Mouse (Mus musculus) Muller cell, postnatal 12 days (primary cell): ENCODE measurements around the gene Itprip.

Experiments
- DNase-seq: peaks from one replicate; pipeline ENCODE4 v3.0.0-alpha.2; 2015; ENCODE audit errors: inconsistent ontology term

The Itprip gene

GRCm38 (mm10) chr19:47885191-47885743, 33.8 kb downstream of the Itprip start:
- no peak for DNase-seq

DNA sequence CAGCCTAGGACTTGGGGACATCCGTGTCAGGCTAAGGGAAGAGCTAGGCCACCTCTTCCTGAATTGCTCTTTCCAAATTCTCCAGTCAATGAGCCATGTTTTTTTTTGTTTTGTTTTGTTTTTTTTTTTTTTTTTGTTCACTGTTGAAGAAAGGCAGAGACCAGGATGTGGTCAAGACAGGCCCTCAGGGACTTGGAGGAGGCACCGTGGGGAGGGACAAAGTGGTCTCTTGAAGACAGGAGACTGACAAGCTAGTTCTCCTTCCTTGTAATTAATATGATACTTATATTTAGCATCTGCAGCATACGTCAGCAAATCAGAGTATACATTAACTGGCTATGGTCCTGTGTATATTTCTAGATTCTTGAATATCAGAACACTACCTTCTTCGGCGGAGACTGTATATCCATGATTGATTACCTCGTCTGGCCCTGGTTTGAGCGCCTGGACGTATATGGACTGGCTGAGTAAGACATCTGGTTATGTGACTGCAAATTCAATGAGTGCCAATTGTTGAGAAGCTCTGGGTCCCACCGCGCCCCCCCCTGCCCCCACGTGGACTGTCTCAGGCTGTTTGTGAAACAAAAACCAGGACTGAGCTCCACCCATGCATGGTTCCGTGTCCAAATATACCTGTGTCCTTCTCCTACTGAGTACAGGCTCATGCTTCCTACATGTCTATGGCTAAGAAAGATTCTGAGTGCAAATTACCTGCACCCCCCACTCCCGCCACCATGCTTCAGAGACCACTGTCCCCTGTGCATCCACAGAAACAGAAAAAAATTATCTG, 34.6 kb downstream of the Itprip start:
- DNase-seq, result no peak

DNA sequence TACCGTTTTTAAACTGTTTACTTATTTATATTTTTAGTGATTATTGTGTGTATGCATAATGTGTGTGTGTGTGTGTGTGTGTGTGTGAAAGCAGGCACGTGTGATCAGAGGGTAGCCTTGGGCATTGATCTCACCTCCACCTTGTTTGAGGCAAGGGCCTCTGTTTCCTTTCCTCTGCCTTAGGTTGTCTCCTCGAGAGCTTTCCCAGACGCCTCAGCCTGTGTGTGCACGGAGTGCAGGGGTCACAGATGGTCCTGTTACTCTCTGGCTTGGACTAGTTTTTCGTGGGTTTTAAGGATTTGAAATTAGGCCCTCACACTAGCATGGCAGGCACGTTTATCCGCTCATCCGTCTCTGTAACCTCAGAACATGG, 36.2 kb downstream of the Itprip start:
- DNase-seq, result no peak

DNA sequence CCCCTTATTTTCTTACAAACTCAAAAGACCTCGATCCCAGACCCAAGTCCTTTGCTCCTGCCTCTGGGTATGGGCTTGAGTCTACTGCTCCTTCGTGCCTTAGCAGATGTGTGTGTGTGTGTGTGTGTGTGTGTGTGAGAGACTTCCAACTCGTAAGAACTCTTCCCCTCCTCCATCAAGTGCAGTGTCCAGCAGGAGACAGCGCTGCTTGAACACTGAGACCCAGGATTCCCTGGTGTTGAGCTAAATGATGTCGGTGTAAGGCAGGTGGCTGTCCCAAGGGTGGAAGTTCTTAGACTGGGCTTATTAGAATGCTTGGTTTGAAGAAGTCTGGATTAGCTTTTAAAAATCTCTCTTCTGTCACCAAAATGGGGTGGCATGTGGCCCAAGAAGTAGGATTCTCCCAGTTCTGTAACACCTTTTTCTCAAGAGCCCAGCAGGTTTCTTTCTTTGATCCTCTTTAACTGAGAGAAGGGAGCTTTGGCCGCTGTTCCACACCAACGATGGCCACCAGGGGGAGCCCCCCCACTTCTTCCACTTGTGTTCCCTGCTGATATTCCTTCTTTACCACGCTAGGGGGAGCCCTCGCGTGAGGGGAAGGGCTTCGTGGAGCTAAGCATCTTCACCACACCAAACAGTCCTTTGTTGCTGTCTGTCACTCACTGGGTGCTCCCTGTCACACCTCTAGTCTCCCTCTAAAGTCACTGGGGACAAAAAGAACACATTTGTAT, 36.8 kb downstream of the Itprip start:
- peak; percentile 89 for DNase-seq

DNA sequence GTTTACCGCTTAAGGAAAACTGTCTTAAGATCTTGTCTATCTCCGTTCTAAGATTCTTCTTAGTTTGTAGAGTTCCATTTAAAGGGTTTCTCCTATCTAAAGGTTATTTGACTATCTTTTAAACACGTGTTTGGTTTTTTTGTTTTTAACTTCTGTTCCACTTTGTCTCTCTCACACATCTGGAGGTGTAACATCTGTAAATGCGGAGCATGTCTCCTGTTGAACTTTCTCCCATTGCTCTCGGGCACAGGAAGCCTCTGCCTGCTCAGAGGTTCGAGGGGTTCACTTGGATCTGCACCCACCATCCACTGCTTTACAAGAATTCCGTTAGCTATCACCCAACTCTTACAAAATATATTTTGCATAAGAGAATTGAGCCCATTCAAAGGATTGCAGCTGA, 37.6 kb downstream of the Itprip start:
- DNase-seq, result no peak

GRCm38 (mm10) chr19:47876252-47876651, 42.8 kb downstream of the Itprip start:
- DNase-seq, result no peak

- DNase-seq, result no peak
These were observed 47.6 kb downstream of the Itprip start for GRCm38 (mm10) chr19:47871515-47871914.

DNA sequence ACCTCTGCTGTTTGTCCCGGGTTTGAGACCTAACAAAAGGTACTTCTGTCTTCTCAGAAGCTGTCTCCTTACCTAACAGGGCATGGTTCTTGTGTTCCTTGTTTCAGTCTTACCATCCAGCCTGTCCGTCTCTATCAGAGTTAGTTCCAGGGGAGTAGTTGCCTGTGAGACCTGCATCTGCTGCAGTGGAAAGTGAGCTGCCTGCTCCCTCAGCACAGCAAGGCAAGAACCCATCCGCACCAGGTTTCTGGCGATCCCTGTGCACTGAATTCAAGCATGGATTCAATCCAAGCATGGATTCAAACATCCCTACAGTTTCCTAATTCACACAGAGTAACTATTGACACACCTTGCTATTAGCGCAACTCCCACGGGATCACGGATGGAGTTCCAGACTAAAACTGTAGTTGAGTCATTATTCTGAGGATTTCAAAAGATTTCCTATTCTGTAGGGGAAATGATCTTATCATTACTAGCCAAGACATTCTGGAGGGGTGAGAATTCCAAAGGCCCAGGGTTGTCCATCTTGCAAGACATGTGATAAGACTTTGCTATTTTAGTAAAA, 48.9 kb downstream of the Itprip start:
- no peak for DNase-seq

DNA sequence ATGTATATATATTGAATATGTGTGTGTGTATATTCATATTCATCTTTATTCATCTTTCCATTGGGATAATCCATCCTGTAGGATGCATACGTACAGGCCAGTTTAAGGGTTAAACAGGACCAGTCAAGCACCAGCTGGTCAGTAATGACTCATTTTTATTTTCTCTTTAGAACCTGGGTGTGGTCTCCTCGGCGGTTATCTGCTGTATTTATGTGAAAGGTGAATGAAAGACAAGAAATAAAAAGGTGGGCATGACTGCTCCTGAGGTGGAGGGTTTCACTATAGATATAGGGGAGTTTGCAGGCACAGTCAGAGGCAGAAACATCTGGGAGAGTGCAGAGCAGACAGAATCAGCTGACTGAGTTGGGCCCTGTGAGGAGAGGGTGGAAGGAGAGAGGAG, 49.6 kb downstream of the Itprip start:
- DNase-seq, result no peak

DNA sequence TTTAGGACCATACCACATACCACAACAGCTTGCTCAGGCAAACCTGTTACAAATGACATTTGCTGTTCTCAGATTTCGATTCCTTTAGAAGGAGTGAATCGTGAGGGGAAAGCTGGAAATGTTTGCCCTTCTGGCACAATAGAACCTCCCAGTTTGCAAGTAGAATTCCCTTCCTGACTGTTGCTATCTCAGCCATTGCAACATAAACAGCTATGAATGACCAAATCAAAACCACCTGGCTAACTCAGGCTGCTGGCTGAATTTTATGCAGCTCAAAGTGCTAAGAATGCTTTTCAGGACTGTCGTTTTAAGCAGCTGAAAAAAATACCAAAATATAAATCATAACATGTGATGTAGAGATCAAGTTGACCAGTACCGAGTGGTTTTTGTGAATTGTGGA, 50.1 kb downstream of the Itprip start:
- no peak for DNase-seq

- DNase-seq, result no peak
These were observed 51.4 kb downstream of the Itprip start for GRCm38 (mm10) chr19:47867628-47868175.

DNA sequence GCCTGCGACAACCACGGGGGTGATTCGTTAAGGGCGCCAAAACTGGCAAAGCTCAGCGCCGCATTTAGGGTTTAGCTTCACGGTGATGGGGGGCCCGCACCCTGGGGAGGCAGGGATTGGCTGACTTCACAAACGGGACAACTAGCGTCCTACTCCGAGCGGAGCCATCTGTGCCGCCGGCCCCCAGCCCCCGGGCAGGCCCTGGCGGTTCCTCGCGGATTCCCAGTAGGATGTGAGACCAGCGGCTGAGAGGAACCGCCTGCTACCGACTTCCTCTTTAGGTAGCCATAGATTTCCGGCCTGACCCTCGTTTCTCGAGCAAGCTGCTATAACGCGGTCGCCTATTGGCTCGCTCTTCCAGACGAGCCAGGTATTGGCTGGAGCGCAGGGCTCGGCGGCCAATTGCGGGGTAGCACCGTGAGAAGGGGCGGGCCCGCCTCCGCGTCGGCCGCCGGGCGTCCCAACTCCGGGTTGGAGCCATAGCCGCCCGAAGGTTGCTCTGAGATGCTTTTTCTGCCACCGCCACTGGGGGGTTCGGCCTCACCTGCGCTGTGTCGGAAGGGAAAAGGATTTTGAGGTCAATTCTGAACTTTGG, 53.6 kb downstream of the Itprip start, which contains the start of gene Gsto2:
Gene Gsto2 (plus strand): TSS at position 182 of the 595 bp plus-strand sequence.
- peak; percentile 95 for DNase-seq

DNA sequence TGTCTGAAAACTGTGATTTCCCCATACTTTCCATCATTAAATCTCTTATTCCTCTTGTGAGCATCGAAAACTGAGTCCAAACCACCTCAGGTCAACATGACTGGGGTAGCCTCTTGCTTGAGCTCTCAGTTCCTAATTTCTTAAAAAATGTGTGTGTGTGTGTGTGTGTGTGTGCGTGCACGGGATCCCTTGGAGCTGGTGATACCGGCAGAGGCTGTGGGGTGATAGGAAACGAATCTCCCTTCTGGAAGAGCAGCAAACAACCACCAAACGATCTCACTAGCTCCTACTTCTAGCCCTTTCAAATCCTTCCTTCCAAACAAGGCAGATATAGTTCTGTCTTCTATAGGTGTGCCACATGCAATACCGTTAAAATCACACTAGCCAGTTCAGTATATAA, 54.4 kb downstream of the Itprip start:
- no peak for DNase-seq

- DNase-seq, result no peak
These were observed 55.0 kb downstream of the Itprip start for GRCm38 (mm10) chr19:47864051-47864450.

GRCm38 (mm10) chr19:47862581-47862980, 56.5 kb downstream of the Itprip start:
- DNase-seq, result no peak

GRCm38 (mm10) chr19:47859180-47859579, 59.9 kb downstream of the Itprip start:
- no peak for DNase-seq

GRCm38 (mm10) chr19:47857957-47858942, 60.8 kb downstream of the Itprip start:
- peak; percentile 77 for DNase-seq

DNA sequence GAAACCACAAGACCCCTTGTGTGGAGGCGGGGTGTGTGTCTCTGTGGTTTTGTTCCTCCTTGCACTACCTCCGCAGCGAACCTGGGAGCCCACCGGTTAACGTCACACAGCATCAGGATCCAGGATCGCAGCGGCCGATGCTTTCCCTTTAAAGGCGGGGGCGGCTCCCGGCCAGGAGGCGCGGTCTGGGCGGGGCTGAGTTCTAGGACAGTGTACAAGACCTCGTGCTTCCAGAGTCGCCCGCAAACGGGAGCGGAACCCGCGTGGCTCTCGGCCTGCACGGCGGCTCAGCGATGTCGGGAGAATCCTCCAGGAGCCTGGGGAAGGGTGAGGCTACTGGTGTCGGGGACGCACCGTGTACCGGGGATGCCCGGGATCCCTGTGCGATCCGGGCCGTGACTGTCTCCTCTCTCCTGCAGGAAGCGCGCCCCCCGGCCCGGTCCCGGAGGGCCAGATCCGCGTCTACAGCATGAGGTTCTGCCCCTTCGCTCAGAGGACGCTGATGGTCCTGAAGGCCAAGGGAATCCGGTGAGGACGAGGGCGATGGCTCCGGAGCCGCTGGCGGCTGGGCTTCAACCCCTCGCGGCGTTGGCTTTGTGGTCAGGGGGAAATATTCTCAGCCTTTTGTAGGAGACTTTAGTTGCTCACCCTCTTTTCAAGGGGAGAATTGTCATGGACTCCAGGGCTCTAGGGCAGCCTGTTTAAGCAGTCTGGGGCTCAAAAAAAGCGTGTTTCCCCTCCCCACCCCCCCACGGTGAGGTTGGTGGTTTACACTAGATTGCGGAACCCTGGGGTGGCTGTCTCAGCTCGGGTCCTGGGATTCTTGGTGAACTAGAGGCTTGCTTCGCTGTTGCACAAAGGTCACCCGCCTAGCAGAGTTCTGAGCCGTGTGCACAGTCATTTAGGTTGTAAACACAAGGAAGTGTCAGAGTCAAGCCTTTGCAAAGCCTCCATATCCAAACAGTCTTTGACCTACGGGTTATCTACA, 64.0 kb downstream of the Itprip start, which contains the start of gene Gsto1:
Gene Gsto1 (plus strand): TSS at position 175 of the 988 bp plus-strand sequence.
- peak; percentile 93 for DNase-seq
